Mouse (Mus musculus) gastrocnemius, postnatal 36 days (tissue): Measurements from ENCODE around the gene Emc8. TPM values are rescaled to one million over a fixed set of nuclear protein-coding genes. Genes with fewer than 3 reads are reported as not detected.

Experiments used
- DNase-seq, 2 experiments: peaks; one replicate each; pipeline ENCODE4 v3.0.0; 2022
- intact Hi-C: fragments of 180-260 bp; cut with DNase I; formaldehyde crosslinking; loops from one replicate; pipeline ENCODE4 v1.15.1; 2025
- total RNA-seq, 2 experiments: library from RNA; stranded (reverse); gene quantifications; 2 replicates each; pipeline ENCODE4 v1.2.3; 2021

The Emc8 gene
- total RNA-seq, 2 experiments from 2014 or later, result 23.4 to 26.9 TPM

DNA sequence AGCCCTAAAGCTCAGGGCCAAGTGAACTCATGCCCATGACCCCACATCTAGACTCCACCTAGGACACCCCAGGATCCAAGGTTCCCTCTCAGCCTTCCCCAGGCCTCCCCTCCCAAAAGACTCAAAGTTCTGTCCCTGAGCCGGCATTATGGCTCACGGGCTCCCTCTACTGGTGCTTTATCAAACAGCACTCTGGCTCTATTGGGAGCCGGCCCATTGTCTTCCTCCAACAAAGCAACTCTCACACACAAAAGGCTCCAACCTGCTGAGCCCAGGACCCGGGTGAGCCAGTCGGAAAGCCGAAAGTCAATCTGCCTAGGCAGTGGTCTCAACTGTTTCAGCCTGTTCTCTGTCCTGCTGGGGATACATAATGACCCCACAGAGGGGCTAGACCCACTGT, 50.3 kb downstream of the Emc8 start:
- intact Hi-C loops, result no loop called here
- DNase-seq, result peak; percentile 49 to 51

DNA sequence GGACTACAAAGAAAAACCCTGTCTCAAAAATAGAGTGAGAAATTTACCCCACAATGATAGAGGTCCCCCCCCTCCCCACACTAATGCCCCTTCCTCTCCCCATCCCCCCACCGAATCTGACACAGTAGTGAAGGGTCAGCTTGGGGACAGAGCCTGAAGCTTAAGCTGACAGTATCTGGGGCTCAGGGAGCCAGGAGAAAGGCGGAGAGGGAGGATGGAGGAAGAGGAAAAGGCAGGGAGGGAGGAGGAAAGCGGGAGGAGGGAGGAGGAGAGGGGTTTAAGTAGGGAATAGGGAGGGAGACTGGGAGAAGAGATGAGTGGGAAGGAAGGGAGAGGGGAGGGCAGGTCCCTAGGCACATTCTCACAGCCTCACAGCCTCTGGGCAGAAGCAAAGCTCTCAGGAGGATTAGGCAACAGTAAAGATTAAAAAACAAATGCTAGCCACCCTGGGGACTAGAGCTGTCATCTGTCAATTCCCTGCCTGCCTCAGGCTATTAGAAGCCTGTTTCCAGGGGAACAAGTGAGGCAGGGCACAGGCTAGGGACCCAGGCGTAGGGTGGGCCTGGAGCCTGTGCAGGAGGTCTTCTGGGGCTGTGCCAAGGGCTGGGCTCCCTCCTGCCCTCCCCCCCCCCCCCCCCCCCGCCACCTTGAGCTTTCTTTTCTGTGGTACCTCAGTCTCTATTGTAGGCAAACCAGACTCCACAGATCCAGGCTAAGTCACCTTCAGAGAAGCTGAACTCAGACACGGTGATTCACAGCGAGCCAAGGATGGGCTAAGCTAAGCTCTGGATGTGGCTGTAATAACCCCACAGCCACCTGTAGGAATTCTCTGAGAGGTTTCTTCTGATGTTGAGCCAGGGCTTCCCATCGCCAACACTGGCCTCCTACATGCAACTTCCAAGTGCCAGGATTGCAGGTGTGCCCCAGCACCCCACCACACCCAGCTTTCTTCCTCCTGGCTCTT, 51.4 kb downstream of the Emc8 start:
- no peak for DNase-seq
- intact Hi-C loops, result no loop called here

DNA sequence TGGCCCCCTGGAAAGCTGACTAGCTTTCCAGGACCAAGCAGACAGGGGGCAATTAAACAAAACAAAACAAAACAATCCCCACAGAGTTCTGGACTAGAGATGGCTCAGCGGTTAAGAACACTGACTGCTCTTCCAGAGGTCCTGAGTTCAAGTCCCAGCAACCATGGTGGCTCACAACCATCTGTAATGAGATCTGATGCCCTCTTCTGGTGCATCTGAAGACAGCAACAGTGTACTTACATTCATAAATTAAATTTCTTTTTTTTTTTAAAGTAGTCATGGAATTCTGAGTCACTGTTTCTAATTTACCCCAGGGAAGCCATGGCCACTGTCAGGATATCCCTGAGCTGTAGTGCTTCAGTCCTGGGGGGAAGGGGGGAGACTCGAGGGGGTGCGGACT, 53.9 kb downstream of the Emc8 start:
- no peak for DNase-seq
- intact Hi-C loops, result no loop called here

DNA sequence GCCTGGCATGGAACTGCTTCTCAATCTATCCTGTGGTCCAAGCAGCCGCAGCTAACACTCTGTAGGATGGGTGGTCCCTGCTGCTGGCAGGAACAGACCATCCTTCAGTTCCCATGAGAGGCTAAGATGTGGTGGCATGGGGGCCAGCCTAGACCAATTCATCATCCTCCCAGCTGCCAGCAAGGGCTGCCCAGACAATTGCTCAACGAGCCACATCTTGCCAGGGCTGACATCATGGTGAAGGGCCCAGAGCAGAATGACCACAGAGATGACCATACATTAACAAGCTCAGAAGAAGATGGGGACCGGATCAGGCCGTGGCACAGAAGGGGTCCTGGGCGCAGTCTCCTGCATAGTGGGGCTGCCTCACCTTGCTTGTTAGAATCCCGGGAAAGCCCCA, 57.5 kb downstream of the Emc8 start:
- DNase-seq, result no peak
- intact Hi-C loops, result no loop called here

DNA sequence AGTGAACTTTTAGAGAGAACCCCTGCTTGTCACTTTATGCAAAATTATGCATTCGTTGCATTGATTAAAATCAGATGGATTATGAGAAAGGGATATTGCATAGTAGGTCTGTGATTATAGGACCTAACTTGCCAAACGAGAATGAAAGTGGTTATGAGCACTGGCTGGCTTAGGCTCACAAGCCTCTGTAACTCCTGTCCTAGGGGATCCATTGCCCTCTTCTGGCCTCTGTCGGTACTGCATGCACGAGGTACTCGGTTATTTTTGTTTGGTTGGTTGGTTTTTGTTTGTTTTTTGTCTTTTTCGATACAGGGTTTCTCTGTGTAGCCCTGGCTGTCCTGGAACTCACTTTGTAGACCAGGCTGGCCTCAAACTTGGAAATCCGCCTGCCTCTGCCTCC, 60.5 kb downstream of the Emc8 start:
- intact Hi-C loops, result loop anchor here (10.0 kb wide), 1 partner anchor 433 kb away; the partner anchor contains the start of gene Fam92b
- DNase-seq, result peak; percentile 67 to 73

DNA sequence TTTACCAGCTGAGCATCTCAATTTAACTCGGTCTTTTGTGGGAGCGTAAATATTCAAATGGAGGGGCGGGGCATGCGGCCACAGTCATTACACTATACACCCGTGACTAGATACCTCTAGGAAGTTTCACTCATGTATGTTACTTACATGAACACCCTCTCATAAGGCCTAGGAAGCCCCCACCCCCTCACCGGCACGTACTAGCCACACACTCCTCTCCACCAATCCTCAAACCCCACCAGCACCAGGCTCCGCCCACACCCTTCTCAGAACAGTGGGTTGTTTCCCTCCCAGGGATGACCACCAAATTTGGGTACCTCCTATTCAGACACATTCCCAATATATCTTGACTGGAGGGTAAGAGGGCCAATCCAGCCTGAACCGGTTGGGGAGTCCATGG, 60.9 kb downstream of the Emc8 start:
- DNase-seq, result no peak
- intact Hi-C loops, result loop anchor here (10.0 kb wide), 1 partner anchor 433 kb away; the partner anchor contains the start of gene Fam92b

Other genes starting within 250 kb of the Emc8 start
- gene Gins2, start 79.3 kb downstream of the Emc8 start, total RNA-seq, result under 1 TPM; 0.66 to 0.94 TPM
- gene 1190005I06Rik, start 20.9 kb downstream of the Emc8 start, total RNA-seq, result 1 to 10 TPM in 1 of 2 experiments, under 1 TPM in 1; 0.84 to 1.5 TPM
- not detected for gene Gm27021, start 494 bp downstream of the Emc8 start, total RNA-seq
- gene Cox4i1, start 351 bp downstream of the Emc8 start, total RNA-seq, result 1,000 to 10,000 TPM; 1,608 to 1,616 TPM
- 1 to 10 TPM; 6.7 to 9.9 TPM for gene Irf8, start 67.8 kb upstream of the Emc8 start, total RNA-seq